Mouse (Mus musculus) gastrocnemius, postnatal 14 days (tissue): ENCODE results near the gene Plekhh3. TPM values are rescaled to one million over a fixed set of nuclear protein-coding genes. Genes with fewer than 3 reads are reported as not detected.
"Not testable (repeated sequence)": the region's sequence is repeated elsewhere in the genome, so short reads cannot be mapped to it uniquely, and the experiment has no call there.

Source experiments
- DNase-seq: peaks from one replicate; pipeline ENCODE4 v3.0.0; 2021; ENCODE audit warnings: mixed read lengths
- intact Hi-C: fragments of 180-260 bp; cut with DNase I; formaldehyde crosslinking; loops from one replicate; pipeline ENCODE4 v1.15.1; 2025; ENCODE audit warnings: low total_unique reads
- total RNA-seq, 2 experiments: library from RNA; stranded (reverse); gene quantifications; 2 replicates each; pipeline ENCODE4 v1.2.3; 2021

Plekhh3 gene
- total RNA-seq, 2 experiments from 2014 or later: 22.0 to 26.9 TPM

DNA sequence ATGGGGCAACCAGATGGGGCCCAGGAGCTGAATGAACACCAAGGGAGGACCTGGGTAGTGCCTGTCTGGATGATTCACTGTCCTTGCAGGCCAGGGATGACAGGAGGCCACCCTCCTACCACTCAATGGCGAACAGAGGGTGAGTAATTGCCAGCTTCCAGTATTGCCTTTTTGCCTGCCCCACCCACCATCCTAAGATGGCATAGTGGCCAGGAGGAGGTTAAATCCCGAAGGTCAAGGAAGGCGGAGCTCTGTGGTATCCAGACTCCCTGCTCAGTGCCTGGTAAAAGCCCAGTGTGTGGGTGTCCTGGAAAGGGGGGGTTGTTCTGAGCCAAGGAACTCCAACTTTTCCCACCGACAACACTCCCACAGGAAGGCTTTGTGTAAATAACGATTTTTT, 8.8 kb downstream of the Plekhh3 start:
- no peak for DNase-seq
- intact Hi-C loops: no loop called here

DNA sequence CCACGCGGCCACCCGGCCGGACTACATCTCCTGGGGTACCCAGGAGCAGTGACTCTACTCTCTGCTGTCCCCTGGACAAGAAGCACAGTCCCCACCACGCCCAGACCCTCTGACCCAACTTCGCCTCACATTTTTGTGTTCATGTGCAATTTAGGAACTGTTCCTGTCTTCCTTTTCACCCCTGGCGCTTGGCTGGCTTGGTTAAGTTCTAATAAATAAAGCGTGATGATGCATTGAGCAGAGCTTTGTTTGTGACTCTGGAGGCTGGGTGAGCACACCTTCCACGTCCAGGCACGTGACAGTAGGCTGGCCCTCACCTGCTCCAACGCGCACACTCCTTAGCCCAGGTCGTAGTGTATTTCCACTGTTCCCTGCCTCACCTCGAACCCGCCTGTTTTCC, 9.6 kb downstream of the Plekhh3 start:
- intact Hi-C loops: no loop called here
- no peak for DNase-seq

DNA sequence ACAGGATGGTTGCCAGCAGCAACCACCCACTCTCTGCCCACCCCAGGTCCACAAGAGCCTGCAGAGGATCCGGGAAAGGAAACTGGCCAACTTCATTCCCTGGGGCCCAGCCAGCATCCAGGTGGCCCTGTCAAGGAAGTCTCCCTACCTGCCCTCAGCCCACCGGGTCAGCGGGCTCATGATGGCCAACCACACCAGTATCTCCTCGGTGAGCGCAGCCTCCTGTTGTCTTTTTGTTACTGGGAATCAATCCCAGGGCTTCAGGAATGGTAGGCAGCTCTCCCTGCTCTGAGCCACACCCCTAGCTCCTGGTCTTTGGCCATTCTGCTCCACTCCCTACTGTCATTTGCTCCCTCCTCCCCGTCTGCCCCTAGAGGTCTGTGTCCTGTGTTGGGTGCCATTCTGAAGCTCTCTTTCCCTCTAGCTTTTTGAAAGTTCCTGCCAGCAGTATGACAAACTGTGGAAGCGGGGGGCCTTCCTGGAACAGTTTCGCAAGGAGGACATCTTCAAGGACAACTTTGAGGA, 10.1 kb downstream of the Plekhh3 start:
- DNase-seq, intact Hi-C loops: not testable (repeated sequence)

DNA sequence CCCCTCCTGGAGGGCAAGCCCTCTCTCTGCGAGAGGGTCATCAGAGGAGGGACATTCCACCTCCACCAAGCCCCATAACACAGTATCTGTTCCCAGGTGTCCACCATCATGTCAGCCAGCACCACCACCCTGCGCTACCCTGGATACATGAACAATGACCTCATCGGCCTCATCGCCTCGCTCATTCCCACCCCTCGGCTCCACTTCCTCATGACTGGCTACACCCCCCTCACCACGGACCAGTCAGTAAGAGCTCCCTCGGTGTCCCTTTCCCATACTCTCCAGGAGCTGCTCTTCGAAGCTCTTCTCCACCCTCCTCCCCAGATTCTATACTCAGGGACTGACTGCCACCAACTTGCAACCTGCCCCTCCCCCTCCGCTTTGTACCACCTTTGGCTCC, 11.0 kb downstream of the Plekhh3 start:
- intact Hi-C loops, DNase-seq: not testable (repeated sequence)

DNA sequence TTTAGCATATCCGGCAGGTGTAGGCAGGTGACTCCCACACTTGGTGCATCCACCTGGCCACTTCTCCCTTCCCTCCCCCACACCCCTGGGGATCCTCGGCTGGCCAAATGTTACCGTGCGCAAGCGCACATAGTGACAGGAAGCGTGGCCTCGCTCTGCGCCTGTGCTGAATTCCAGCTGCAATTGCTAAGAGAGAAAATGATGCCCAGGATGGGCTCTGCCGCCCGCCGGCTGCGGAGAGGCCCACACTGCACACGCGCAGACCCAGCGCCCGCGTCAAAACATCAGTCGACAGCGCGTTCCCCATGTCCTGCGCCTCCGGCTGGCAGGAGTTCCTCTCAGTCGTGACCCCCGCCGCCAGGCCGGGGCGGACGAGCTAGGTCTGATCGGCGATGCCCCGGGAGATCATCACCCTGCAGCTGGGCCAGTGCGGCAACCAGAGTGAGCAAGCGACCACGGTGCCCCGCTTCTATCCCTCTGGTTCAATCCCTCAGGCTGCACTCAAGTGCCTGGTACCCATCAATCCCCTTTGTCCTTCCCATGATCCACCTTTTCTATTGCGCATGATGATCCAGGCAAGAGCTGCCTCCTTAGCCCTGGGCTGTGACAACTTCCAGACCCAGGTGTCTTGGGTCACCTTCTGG, 15.3 kb downstream of the Plekhh3 start, which contains the start of gene Tubg2:
Gene Tubg2, plus strand, starts transcription at position 180 of the 644 bp plus-strand sequence.
- intact Hi-C loops: no loop called here
- DNase-seq: peak; percentile 70

DNA sequence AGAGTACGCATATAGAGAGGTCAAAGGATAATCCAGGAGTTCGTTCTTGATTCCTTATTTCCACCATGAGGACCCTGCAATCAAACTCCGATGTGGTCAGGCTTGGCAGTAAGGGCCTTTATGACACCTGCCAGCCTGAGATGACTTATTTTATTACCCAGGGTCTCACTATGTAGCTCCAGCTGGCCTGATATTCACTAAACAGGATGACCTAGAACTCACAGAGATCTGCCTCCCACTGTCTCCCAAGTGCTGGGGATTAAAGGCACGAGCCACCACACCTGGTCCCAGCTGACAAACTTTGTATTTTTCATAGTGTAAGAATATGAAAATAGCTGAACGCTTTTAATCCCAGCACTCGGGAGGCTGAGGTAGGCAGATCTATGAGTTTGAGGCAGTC, 16.0 kb downstream of the Plekhh3 start:
- no peak for DNase-seq
- intact Hi-C loops: no loop called here

DNA sequence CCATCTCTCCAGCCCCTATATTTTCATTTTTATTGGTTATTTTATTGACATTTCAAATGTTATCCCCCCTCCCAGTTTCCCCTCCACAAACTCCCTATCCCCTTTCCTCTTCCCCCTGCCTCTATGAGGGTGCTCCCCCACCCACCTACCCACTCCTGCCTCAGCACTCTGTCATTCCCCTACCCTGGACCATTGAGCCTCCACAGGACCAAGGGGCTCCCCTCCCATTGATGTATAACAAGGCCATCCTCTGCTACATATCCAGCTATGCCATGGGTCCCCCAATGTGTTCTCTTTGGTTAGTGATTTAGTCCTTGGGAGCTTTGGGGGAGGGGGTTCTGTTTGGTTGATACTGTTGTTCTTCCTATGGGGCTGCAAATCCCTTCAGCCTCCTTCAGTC, 16.5 kb downstream of the Plekhh3 start:
- no peak for DNase-seq
- intact Hi-C loops: no loop called here

DNA sequence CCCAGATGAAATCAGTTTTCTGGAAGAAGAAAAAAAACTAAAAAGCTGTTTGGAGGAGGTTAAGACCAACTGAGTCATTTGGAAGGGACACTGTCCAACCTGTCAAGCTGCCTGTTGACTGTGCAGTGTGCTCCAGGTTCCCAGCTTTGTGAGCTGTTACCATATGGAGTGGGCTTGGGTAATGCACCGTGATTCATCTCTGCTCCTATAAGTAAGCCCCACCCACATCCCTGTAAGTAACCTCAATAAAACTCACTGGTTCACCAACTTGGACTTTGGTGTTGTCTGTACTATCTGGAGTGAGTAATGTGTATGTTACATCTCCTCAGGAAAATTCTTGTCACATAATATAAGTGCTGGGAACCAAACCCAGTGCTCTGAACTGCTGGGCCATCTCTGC, 18.3 kb downstream of the Plekhh3 start:
- intact Hi-C loops: no loop called here
- no peak for DNase-seq

DNA sequence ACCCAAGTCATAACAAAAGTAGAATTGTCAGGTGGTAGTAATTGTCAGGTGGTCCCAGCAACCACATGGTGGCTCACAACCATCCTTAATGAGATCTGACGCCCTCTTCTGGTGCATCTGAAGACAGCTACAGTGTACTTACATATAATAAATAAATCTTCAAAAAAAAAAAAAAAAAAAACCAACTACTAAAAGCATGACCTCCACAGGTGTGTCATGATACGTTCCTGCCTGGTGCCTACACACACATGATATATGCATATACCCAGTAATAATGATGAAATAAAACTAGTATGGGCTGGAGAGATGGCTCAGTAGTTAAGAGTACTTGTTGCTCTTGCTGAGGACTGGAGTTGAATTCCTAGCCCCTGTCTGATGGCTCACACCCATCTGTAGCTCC, 20.1 kb downstream of the Plekhh3 start:
- intact Hi-C loops: no loop called here

DNA sequence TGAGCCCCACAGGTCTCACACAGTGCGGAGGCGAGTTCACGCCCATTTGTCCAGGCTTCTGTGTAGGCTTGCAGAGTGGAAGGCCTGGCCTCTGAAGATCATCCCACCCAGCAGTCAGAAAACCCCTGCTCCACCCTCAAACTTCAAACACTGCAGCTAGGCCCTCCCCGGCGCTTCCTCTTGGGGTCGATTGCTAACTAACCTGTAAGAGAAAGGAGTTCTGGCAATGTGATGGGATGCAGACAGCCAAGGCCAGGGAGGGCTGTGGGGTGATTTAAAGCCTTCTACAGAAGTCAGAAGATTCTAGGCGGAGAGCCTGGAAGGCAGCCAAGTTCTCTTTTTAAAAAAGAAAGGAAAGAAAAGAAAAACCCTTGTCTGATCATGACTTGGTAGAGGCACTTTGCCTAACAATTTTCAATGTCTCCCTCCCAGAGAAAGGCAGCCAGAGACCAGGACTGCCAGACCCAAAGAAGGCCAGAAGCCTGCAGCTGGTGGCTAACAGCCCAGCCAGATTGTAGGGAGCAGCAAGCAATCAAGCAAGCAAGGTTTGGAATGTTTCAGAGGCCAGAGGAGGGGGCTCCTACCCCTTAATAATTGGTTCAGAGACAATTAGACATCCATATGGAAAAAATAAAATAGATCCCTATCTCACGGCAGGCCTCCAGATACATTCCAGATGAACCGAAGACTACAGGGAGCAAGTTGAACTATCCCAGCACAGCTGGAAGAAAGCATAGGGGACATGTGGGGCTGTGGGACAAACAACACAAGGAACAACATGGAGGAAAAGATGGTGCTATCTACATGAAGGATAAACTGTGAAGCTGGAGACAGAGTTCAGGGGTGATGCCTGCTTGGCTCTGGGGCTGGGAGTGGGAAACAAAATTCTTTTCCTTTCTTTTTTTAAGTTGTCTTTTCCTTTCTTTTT, 21.7 kb downstream of the Plekhh3 start:
- intact Hi-C loops: no loop called here
- DNase-seq: peak; percentile 56

More for the DNA sequence above, 20.1 kb downstream of the Plekhh3 start:
- DNase-seq: no peak

DNA sequence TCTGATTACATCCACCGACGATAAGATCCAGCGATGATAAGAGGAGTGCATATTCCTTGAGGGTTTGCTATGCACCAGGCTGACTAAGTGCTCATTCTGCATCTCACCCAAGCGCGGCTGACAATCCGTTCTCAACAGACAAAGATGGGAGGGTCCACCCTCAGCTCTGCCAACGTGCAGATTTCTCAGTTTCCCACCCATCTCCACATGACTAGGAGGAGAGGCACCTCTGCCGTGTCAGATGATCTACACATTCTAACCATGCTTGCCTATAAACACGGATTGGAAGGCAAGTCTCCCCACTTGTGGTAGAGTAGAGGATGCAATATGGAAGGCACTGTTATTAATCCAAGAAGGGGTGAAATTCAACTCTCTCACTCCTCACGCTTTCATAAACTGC, 22.4 kb downstream of the Plekhh3 start:
- no peak for DNase-seq
- intact Hi-C loops: no loop called here

DNA sequence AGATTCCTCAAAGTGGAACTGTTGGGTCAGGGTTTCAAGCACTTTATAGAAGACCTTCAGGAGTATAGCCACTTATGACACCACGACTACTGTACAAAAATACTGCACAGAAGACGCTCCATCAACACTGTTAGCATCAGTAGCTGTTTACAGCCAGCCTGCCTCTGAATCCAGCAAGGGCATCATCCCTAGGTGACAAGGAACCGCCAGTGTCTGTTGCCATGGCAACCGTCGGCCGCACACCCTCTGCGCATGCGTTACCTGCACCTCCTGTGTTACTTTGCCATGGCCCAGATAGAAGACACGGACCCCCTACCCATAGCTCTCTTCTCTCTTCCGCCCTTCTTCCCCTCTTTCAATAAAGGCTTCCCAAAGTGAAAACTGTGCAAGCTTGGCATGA, 24.8 kb downstream of the Plekhh3 start:
- DNase-seq: no peak
- intact Hi-C loops: no loop called here

DNA sequence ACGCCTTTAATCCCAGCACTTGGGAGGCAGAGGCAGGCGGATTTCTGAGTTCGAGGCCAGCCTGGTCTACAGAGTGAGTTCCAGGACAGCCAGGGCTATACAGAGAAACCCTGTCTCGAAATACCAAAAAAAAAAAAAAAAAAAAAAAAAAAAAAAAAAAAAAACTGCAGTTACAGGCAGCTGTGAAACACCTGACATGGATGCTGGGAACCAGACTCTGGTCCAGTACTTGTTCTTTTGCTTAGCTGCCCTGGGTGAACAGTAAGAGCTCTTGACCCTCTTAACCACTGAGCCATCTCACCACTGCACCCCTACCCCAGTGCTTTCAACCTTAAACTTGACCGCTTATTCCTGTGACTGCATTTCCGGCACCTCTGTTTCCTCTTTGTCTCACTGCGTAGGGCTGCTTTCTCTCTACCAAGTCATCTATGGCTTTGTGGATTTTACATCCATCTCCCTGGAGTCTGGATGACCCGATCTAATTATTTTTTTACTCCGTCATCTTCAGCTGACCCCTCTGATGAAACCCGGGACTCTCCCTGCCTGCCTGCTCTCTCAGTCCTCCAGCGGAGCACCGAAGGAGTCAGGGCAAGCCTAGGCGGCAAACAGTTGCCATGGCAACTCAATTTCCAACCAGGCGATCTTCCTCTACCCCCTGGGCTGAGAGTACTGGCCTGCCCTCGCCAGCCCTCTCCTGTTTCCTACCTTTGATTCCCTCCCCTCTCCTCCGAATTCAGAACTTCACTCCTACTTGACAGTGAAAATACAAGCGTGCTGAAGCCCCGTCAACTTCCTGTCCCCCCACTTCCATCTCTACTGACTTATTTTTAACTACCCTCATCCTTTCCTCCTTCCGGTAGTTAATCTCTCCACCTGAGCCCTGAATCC, 27.6 kb downstream of the Plekhh3 start:
- DNase-seq: no peak
- intact Hi-C loops: no loop called here

DNA sequence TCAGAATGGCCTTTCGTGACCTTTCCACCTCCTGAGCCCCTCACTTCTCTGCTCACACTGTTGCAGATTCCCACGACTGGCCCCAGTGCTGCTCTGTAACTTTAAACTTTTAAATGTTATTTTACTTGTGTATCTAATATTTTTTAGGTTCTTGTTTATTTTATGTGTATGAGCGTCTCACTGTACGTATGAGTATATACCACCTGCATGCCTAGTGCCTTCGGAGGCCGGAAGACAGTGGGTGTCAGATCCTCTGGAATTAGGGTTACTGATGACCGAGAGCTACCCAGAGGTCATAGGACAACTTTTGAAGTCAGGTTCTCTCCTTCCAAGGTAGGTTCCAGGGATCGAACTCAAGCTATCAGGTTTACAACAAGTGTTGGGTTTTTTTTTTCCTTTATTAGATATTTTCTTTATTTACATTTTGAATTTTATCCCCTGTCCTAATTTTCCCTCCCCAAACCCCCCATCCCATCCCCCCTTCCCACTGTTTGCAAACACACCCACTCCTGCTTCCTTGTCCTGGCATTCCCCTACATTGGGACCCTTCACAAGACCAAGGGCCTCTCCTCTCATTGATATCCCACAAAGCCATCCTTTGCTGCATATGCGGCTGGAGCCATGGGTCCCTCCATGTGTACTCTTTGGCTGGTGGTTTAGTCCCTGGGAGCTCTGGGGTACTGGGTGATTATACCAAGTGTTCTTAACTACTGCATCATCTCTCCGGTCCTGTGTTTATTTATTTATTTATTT, 28.8 kb downstream of the Plekhh3 start:
- intact Hi-C loops: no loop called here
- DNase-seq: no peak

DNA sequence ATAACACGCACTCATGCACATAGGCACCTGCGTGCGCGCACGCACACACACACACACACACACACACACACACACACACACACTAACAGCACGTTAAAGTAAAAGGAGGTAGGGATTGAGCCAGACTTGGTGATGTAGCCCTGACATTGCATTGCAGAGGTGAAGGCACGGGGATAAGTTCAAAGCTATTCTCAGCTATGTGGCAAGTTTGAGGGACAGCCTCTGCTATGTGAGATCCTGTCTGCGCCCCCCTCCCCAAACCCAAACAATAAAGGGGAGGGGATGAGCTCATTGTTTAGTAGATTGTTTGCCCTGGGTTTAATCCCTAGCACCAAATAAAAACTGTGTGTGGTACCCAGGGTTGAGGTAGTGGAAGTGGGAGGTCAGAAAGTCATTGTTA, 30.1 kb downstream of the Plekhh3 start:
- intact Hi-C loops: no loop called here
- no peak for DNase-seq

DNA sequence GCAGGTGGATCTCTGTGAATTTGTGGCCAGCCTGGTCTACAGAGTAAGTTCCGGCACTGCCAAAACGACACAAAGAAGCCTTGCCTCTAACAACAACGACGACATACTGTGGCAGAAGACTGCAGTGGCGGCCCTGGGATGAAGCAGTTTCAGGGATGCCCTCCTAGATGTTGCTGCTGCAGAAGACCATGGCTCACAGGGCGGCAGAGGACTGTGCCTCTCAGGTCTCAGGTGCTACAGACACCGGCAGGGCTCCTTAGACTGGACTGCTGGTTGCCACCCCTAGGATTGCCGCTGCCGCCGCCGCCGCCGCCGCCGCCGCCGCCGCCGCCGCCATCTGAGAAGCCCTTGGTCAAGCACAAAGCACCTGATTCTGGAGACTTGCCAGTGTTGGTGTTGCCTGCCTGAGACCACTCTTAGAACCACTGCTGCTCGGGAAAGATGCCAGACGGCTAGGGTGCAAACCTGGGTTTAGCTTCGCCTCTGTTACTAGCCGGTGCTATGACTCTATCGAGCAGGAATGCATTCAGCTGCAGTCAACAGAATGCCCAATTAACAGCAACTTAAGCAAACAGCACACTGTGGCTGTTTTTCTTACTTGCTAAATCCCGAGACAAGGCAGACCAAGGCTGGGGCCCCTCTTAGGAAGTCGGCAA, 30.9 kb downstream of the Plekhh3 start:
- intact Hi-C loops: no loop called here
- no peak for DNase-seq

DNA sequence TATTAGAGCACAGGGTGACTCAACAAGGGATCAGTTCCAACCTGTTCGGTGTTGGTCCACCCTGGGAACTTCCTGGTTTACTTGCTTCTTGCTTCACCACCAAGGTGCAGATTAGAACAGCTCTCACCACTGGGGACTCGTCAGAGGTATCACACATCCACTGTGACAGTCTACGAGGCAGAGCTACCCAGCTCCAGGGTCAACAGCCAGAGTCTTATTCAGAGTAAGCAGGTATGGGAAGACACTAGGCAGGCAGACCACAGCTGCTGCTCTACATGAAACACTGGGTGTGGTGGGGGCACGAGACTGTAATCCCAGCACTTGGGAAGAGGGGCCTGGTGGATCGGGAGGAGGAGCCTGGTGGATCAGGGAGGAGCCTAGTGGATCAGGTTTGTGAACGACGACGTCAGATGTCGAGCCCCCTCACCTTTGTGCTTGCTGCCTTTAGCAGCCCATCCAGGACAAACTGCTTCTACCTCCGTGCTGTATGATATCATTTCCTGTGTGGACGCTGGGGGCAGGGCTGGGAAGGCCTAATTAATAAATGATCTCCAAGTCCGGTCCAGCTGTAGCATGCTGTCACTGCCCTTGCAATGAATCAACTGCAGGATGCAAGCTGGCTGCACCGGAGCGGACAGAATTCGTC, 32.5 kb downstream of the Plekhh3 start:
- no peak for DNase-seq
- intact Hi-C loops: no loop called here

DNA sequence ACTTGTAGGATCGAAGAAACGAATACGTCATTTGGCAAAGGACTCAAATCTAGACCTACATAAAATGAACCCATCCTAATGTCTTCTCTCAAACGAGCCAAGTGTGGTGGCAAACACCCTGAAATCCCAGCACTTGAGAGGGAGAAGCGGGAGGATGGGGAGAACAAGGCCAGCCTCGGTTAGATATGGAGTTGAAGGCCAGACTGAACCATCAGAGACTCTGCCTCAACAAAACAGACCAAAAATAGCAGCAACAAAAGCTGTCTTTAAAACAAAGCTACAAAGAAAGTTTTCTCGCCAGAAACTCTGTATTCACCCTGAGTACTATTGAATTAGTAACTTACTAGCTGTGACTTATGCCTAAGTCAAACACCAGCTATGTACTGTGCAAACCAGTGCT, 34.2 kb downstream of the Plekhh3 start:
- DNase-seq: no peak
- intact Hi-C loops: no loop called here
